Mouse (Mus musculus) small intestine, adult 2 months (tissue): Measurements from ENCODE around the gene Cmya5. TPM values are rescaled to one million over a fixed set of nuclear protein-coding genes. Genes with fewer than 3 reads are reported as not detected.

Experiments used
- H3K27ac ChIP-seq: fragments of 200-500 bp; 2 replicates; pipeline ENCODE4 v1.5.1; 2012; ENCODE audit warnings: low read depth, low read length, control low read depth, inconsistent platforms; ENCODE audit not compliant: insufficient read depth
- H3K27me3 ChIP-seq: fragments of 200-500 bp; 2 replicates; pipeline ENCODE4 v1.6.1; 2012; ENCODE audit warnings: mild to moderate bottlenecking, moderate library complexity, low read length, inconsistent platforms; ENCODE audit not compliant: control insufficient read depth, insufficient read depth
- H3K36me3 ChIP-seq: fragments of 200-500 bp; 2 replicates; pipeline ENCODE4 v1.6.1; 2012; ENCODE audit warnings: mild to moderate bottlenecking, low read length, control low read depth, inconsistent platforms; ENCODE audit not compliant: control insufficient read depth, insufficient read depth
- H3K4me1 ChIP-seq: fragments of 200-500 bp; 2 replicates; pipeline ENCODE4 v1.6.1; 2012; ENCODE audit warnings: low read length, inconsistent platforms, mixed read lengths; ENCODE audit not compliant: control insufficient read depth, insufficient read depth, insufficient read length
- H3K4me3 ChIP-seq: fragments of 200-500 bp; 2 replicates; pipeline ENCODE4 v1.5.1; 2012; ENCODE audit warnings: low read depth, mild to moderate bottlenecking, control low read depth, inconsistent platforms, low read length, moderate library complexity
- CTCF ChIP-seq: fragments of 200-500 bp; IDR thresholded peaks from 2 replicates; pipeline ENCODE4 v1.5.1; 2012; ENCODE audit warnings: low read depth, mild to moderate bottlenecking, control low read depth, inconsistent platforms, low read length, moderate library complexity, mixed read lengths; ENCODE audit not compliant: insufficient replicate concordance, insufficient read length; ENCODE audit errors: extremely low read depth
- POLR2A ChIP-seq: fragments of 200-500 bp; IDR thresholded peaks from 2 replicates; pipeline ENCODE4 v1.6.1; 2012; ENCODE audit warnings: low read depth, mild to moderate bottlenecking, control low read depth, inconsistent platforms, low read length, moderate library complexity
- WGBS: fragments of 180-500 bp; shearing (Covaris S2); methylation state at CpG from one replicate; pipeline ENCODE4 v1.1.7; 2018; 5-methylcytosine and 5-hydroxymethylcytosine counted together
- polyA plus RNA-seq: library from polyadenylated mRNA; depleted of rRNA; stranded (reverse); fragments of >200 nt; gene quantifications from 2 replicates; pipeline ENCODE4 v1.2.3, GENCODE M21; 2012

Gene Cmya5
- polyA plus RNA-seq, 1 experiment: 0.04 TPM

GRCm38 (mm10) chr13:93056091-93056490 lies 88.4 kb downstream of the Cmya5 start:
- Histone ChIP-seq H3K4me1 (no peaks in the 10 kb centered on the region), H3K36me3 (no peaks in the 10 kb centered on the region), H3K27ac (no peak overlapping the region), H3K4me3 (no peak overlapping the region), H3K27me3 (no peaks in the 10 kb centered on the region)
- TF ChIP-seq CTCF (no peak), POLR2A (no peak)
- WGBS: 72% methylated on average over 1 of the region's 1 CpGs

- Histone ChIP-seq H3K4me3 (no peak overlapping the region), H3K36me3 (no peaks in the 10 kb centered on the region), H3K27me3 (no peaks in the 10 kb centered on the region), H3K27ac (no peak overlapping the region), H3K4me1 (no peaks in the 10 kb centered on the region)
- TF ChIP-seq CTCF: no peak
- TF ChIP-seq POLR2A: no peak
- 72% methylated on average over 5 of the region's 5 CpGs for WGBS
These were observed 93.0 kb downstream of the Cmya5 start for GRCm38 (mm10) chr13:93051483-93051882.

GRCm38 (mm10) chr13:93041021-93041420 lies 103.5 kb downstream of the Cmya5 start:
- TF ChIP-seq POLR2A (no peak), CTCF (no peak)

GRCm38 (mm10) chr13:93036218-93036617 lies 108.3 kb downstream of the Cmya5 start:
- TF ChIP-seq CTCF: no peak
- no peak for TF ChIP-seq POLR2A
- 70% methylated on average over 4 of the region's 4 CpGs for WGBS
- H3K4me1 ChIP-seq: no peaks in the 10 kb centered on the region
- no peaks in the 10 kb centered on the region for H3K27me3 ChIP-seq
- no peaks in the 10 kb centered on the region for H3K36me3 ChIP-seq
- H3K27ac ChIP-seq: no peak overlapping the region
- no peak overlapping the region for H3K4me3 ChIP-seq

More at GRCm38 (mm10) chr13:93041021-93041420, 103.5 kb downstream of the Cmya5 start:
- Histone ChIP-seq H3K4me1 (no peaks in the 10 kb centered on the region), H3K27me3 (no peaks in the 10 kb centered on the region), H3K4me3 (no peak overlapping the region), H3K27ac (no peak overlapping the region), H3K36me3 (no peaks in the 10 kb centered on the region)
- WGBS: 77% methylated on average over 9 of the region's 9 CpGs

GRCm38 (mm10) chr13:93029337-93029736 lies 115.2 kb downstream of the Cmya5 start:
- Histone ChIP-seq H3K4me3 (no peak overlapping the region), H3K27me3 (no peaks in the 10 kb centered on the region), H3K36me3 (no peaks in the 10 kb centered on the region), H3K27ac (no peak overlapping the region), H3K4me1 (no peaks in the 10 kb centered on the region)
- WGBS: 92% methylated on average over 4 of the region's 4 CpGs
- TF ChIP-seq CTCF (no peak), POLR2A (no peak)

- no peaks in the 10 kb centered on the region for H3K27me3 ChIP-seq
- no peak overlapping the region for H3K4me3 ChIP-seq
- H3K4me1 ChIP-seq: no peaks in the 10 kb centered on the region
- H3K36me3 ChIP-seq: no peaks in the 10 kb centered on the region
- H3K27ac ChIP-seq: no peak overlapping the region
- TF ChIP-seq CTCF: no peak
- TF ChIP-seq POLR2A: no peak
- 57% methylated on average over 2 of the region's 2 CpGs for WGBS
These were observed 119.7 kb downstream of the Cmya5 start for GRCm38 (mm10) chr13:93024837-93025236.

GRCm38 (mm10) chr13:93022158-93022557 lies 122.4 kb downstream of the Cmya5 start:
- TF ChIP-seq CTCF (no peak), POLR2A (no peak)
- H3K4me1 ChIP-seq: no peaks in the 10 kb centered on the region
- WGBS: 13% methylated on average over 1 of the region's 1 CpGs

More at GRCm38 (mm10) chr13:93022158-93022557, 122.4 kb downstream of the Cmya5 start:
- Histone ChIP-seq H3K36me3 (no peaks in the 10 kb centered on the region), H3K27ac (no peak overlapping the region), H3K27me3 (no peaks in the 10 kb centered on the region), H3K4me3 (no peak overlapping the region)
